Comparison of ENCODE assay signal across 8 mouse cellular contexts in the genomic region with DNA sequence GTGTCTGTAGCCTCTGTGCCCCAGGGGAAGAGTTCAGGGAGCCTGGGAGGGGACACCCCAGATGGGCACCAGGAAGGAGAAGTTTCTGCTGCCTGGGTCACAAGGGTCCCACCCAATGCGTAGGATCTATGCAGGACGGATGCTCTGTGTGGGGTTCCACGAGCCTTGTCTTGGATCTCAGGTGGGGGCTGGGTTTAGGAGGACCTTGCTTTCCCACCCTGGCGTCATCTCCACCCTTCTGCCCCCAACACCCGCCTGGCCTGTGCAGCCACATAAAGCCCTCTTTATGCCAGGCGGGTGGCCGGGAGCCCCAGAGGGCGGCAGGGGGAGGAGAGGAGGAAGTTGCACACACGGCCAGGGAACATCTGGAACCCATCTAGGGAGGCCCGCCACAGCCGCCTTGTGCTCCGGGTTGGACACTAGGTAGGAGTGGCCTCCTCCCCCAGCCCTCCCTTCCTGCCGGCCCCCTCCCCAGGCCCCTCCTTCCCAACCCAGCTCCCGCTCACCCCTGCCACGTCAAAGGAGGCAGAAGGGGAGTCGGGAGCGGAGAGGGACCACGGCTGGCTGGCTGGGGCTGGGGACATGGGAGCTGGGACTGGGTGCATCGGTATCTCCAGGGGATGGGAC. TPM values are rescaled to one million over a fixed set of nuclear protein-coding genes. Genes with fewer than 3 reads are reported as not detected.
DNase-seq lines count a peak whose midpoint lies in the region; ATAC-seq and TF ChIP-seq lines count a peak whose summit lies in the region.

No protein-coding gene starts in this region.

- DNase-seq in adrenal gland, postnatal 10 days = peak; percentile 40
- no peak for DNase-seq in adrenal gland, postnatal 25 days
- DNase-seq in forebrain, embryonic 10.5 days (ENCODE audit: extremely low spot score, low spot score) = peak; percentile 73
- DNase-seq in heart, postnatal 0 days (ENCODE audit: low spot score) = peak; percentile 56
- DNase-seq in kidney, postnatal 4 days = peak; percentile 83 to 91
- peak; percentile 91 for DNase-seq in midbrain, embryonic 11.5 days (ENCODE audit: low spot score, missing footprints)
- peak; percentile 73 for DNase-seq in testis, postnatal 14 days (ENCODE audit: low spot score)
- DNase-seq in left cerebral cortex, postnatal 14 days (ENCODE audit: low spot score in 2 of 2) = no peak

- H3K36me3 ChIP-seq in forebrain, embryonic 10.5 days (replicated peaks) = no peaks in the 10 kb centered on the region
- H3K36me3 ChIP-seq in heart, postnatal 0 days (replicated peaks; ENCODE audit: control insufficient read depth, insufficient read depth, low read length) = no peaks in the 10 kb centered on the region
- H3K36me3 ChIP-seq in midbrain, embryonic 11.5 days (ENCODE audit: control insufficient read depth, insufficient read depth, low read length) = no peaks in the 10 kb centered on the region

- WGBS in forebrain, embryonic 10.5 days = 8% methylated on average over 19 of the region's 19 CpGs
- 14% methylated on average over 18 of the region's 19 CpGs for WGBS in heart, postnatal 0 days
- WGBS in midbrain, embryonic 11.5 days = 14% methylated on average over 19 of the region's 19 CpGs

- intact Hi-C loops in left cerebral cortex, postnatal 14 days (cut with DNase I) = no loop called here

- H3K27me3 ChIP-seq in forebrain, embryonic 10.5 days (ENCODE audit: poor library complexity, severe bottlenecking) = peaks cover 60% of the 10 kb centered on the region
- peaks cover 25% of the 10 kb centered on the region for H3K27me3 ChIP-seq in heart, postnatal 0 days (ENCODE audit: control insufficient read depth, insufficient read depth, low read length)
- peaks cover 8% of the 10 kb centered on the region for H3K27me3 ChIP-seq in midbrain, embryonic 11.5 days (ENCODE audit: control insufficient read depth, insufficient read depth, low read length)

- peak; percentile 79 for ATAC-seq in heart, postnatal 0 days (ENCODE audit: insufficient read depth, low read depth)
- peak; percentile 56 for ATAC-seq in midbrain, embryonic 11.5 days (ENCODE audit: low FRiP score)

- no peak for TF ChIP-seq CTCF in heart, postnatal 0 days (IDR thresholded peaks at IDR 0.05; ENCODE audit: low read depth)

- peaks cover 67% of the 10 kb centered on the region for H3K4me1 ChIP-seq in forebrain, embryonic 10.5 days
- peaks cover 20% of the 10 kb centered on the region for H3K4me1 ChIP-seq in heart, postnatal 0 days (ENCODE audit: control insufficient read depth, insufficient read depth)
- peaks cover 22% of the 10 kb centered on the region for H3K4me1 ChIP-seq in midbrain, embryonic 11.5 days (ENCODE audit: control insufficient read depth, insufficient read depth, low read length)

- no peaks in the 10 kb centered on the region for H3K9me3 ChIP-seq in forebrain, embryonic 10.5 days
- no peaks in the 10 kb centered on the region for H3K9me3 ChIP-seq in heart, postnatal 0 days (replicated peaks; ENCODE audit: control insufficient read depth, low read length)
- H3K9me3 ChIP-seq in midbrain, embryonic 11.5 days (ENCODE audit: control insufficient read depth, low read length) = no peaks in the 10 kb centered on the region

- peak overlapping the region; percentile 51 for H3K4me2 ChIP-seq in heart, postnatal 0 days (ENCODE audit: low read depth, low read length)
- peak overlapping the region; percentile 37 for H3K4me2 ChIP-seq in midbrain, embryonic 11.5 days

- H3K4me3 ChIP-seq in forebrain, embryonic 10.5 days = peak overlapping the region; percentile 46
- peak overlapping the region; percentile 33 for H3K4me3 ChIP-seq in heart, postnatal 0 days (ENCODE audit: low read depth, low read length)
- H3K4me3 ChIP-seq in midbrain, embryonic 11.5 days (ENCODE audit: low read depth, low read length) = peak overlapping the region; percentile 13

- no peak for TF ChIP-seq EP300 in heart, postnatal 0 days (IDR thresholded peaks at IDR 0.05; ENCODE audit: low read depth)

- H3K9ac ChIP-seq in heart, postnatal 0 days (replicated peaks; ENCODE audit: low read depth, low read length) = peak overlapping the region; percentile 35
- peak overlapping the region; percentile 49 for H3K9ac ChIP-seq in midbrain, embryonic 11.5 days (ENCODE audit: low read length)

- H3K27ac ChIP-seq in forebrain, embryonic 10.5 days = peak overlapping the region; percentile 84
- peak overlapping the region; percentile 75 for H3K27ac ChIP-seq in heart, postnatal 0 days (ENCODE audit: low read depth)
- H3K27ac ChIP-seq in midbrain, embryonic 11.5 days (ENCODE audit: low read depth, low read length) = no peak overlapping the region

RNA-seq across cellular contexts. Expression of a gene that starts 30.0 kb away (rescaled TPM):
- 100 to 1,000 TPM; 248 to 255 TPM for total RNA-seq in adrenal gland, postnatal 10 days (2021)
- total RNA-seq in adrenal gland, postnatal 25 days (2021) = 276 and 297 TPM in 2 replicates
- 529 and 531 TPM in 2 replicates for polyA plus RNA-seq in forebrain, embryonic 10.5 days (2016; fragmentation: Nextera tagmentation; extraction: Ambion mirVana)
- 248 and 262 TPM in 2 replicates for total RNA-seq in heart, postnatal 0 days (2014; rRNA removed; ENCODE audit: low replicate concordance)
- 330 and 353 TPM in 2 replicates for polyA plus RNA-seq in heart, postnatal 0 days (2015; fragmentation: Nextera tagmentation; extraction: Ambion mirVana)
- 382 and 417 TPM in 2 replicates for polyA plus RNA-seq in midbrain, embryonic 11.5 days (2014; fragmentation: Nextera tagmentation; extraction: Ambion mirVana)
- 100 to 1,000 TPM; 204 to 219 TPM for total RNA-seq in left cerebral cortex, postnatal 14 days (2021)

RNA-seq across cellular contexts. Expression of a gene that starts 30.7 kb away (rescaled TPM):
- 10 to 100 TPM; 62.1 to 77.3 TPM for total RNA-seq in adrenal gland, postnatal 10 days (2021)
- total RNA-seq in adrenal gland, postnatal 25 days (2021) = 65.1 and 87.7 TPM in 2 replicates
- 16.6 and 17.4 TPM in 2 replicates for polyA plus RNA-seq in forebrain, embryonic 10.5 days (2016; fragmentation: Nextera tagmentation; extraction: Ambion mirVana)
- total RNA-seq in heart, postnatal 0 days (2014; rRNA removed; ENCODE audit: low replicate concordance) = 46.7 and 56.4 TPM in 2 replicates
- 20.8 and 23.4 TPM in 2 replicates for polyA plus RNA-seq in heart, postnatal 0 days (2015; fragmentation: Nextera tagmentation; extraction: Ambion mirVana)
- polyA plus RNA-seq in midbrain, embryonic 11.5 days (2014; fragmentation: Nextera tagmentation; extraction: Ambion mirVana) = 14.6 and 16.7 TPM in 2 replicates
- 10 to 100 TPM; 78.9 to 83.9 TPM for total RNA-seq in left cerebral cortex, postnatal 14 days (2021)

RNA-seq across cellular contexts. Expression of a gene that starts 34.2 kb away (rescaled TPM):
- total RNA-seq in adrenal gland, postnatal 10 days (2021) = 10 to 100 TPM; 49.0 to 63.5 TPM
- 85.5 and 107 TPM in 2 replicates for total RNA-seq in adrenal gland, postnatal 25 days (2021)
- 57.7 and 70.3 TPM in 2 replicates for polyA plus RNA-seq in forebrain, embryonic 10.5 days (2016; fragmentation: Nextera tagmentation; extraction: Ambion mirVana)
- 61.9 and 79.9 TPM in 2 replicates for total RNA-seq in heart, postnatal 0 days (2014; rRNA removed; ENCODE audit: low replicate concordance)
- 17.6 and 18.5 TPM in 2 replicates for polyA plus RNA-seq in heart, postnatal 0 days (2015; fragmentation: Nextera tagmentation; extraction: Ambion mirVana)
- polyA plus RNA-seq in midbrain, embryonic 11.5 days (2014; fragmentation: Nextera tagmentation; extraction: Ambion mirVana) = 43.1 and 46.9 TPM in 2 replicates
- 10 to 100 TPM; 69.5 to 79.0 TPM for total RNA-seq in left cerebral cortex, postnatal 14 days (2021)

RNA-seq across cellular contexts. Expression of a gene that starts 35.2 kb away (rescaled TPM):
- 10 to 100 TPM; 15.8 to 23.8 TPM for total RNA-seq in adrenal gland, postnatal 10 days (2021)
- 13.1 and 20.4 TPM in 2 replicates for total RNA-seq in adrenal gland, postnatal 25 days (2021)
- polyA plus RNA-seq in forebrain, embryonic 10.5 days (2016; fragmentation: Nextera tagmentation; extraction: Ambion mirVana) = 7.8 and 9.7 TPM in 2 replicates
- total RNA-seq in heart, postnatal 0 days (2014; rRNA removed; ENCODE audit: low replicate concordance) = 3.4 and 10.3 TPM in 2 replicates
- polyA plus RNA-seq in heart, postnatal 0 days (2015; fragmentation: Nextera tagmentation; extraction: Ambion mirVana) = 1.5 and 1.6 TPM in 2 replicates
- polyA plus RNA-seq in midbrain, embryonic 11.5 days (2014; fragmentation: Nextera tagmentation; extraction: Ambion mirVana) = 12.9 and 13.8 TPM in 2 replicates
- 1,000 to 10,000 TPM; 1,093 to 1,153 TPM for total RNA-seq in left cerebral cortex, postnatal 14 days (2021)

RNA-seq across cellular contexts. Expression of a gene that starts 57.9 kb away (rescaled TPM):
- total RNA-seq in adrenal gland, postnatal 10 days (2021) = 100 to 1,000 TPM; 129 to 184 TPM
- total RNA-seq in adrenal gland, postnatal 25 days (2021) = 120 and 132 TPM in 2 replicates
- 83.6 and 91.4 TPM in 2 replicates for polyA plus RNA-seq in forebrain, embryonic 10.5 days (2016; fragmentation: Nextera tagmentation; extraction: Ambion mirVana)
- 47.2 and 55.1 TPM in 2 replicates for total RNA-seq in heart, postnatal 0 days (2014; rRNA removed; ENCODE audit: low replicate concordance)
- polyA plus RNA-seq in heart, postnatal 0 days (2015; fragmentation: Nextera tagmentation; extraction: Ambion mirVana) = 30.0 and 32.1 TPM in 2 replicates
- polyA plus RNA-seq in midbrain, embryonic 11.5 days (2014; fragmentation: Nextera tagmentation; extraction: Ambion mirVana) = 70.9 and 73.2 TPM in 2 replicates
- 10 to 100 TPM; 57.5 to 64.7 TPM for total RNA-seq in left cerebral cortex, postnatal 14 days (2021)

Comparison
In these comparisons a context has a peak if more than half of its experiments do, and no peak if none do; other contexts are left out.
1. DNase-seq: peak in adrenal gland, postnatal 10 days (single experiment), forebrain, embryonic 10.5 days (single experiment), heart, postnatal 0 days (single experiment), kidney, postnatal 4 days (2 of 2), midbrain, embryonic 11.5 days (single experiment) and testis, postnatal 14 days (single experiment); none in adrenal gland, postnatal 25 days (single experiment) and left cerebral cortex, postnatal 14 days (0 of 2).
2. Peak in every context shown above with its lines, with median percentiles within 50 percentile points of each other: H3K4me3 ChIP-seq.